Mouse (Mus musculus): ENCODE measurements around the gene Snx11. TPM values are rescaled to one million over a fixed set of nuclear protein-coding genes. Genes with fewer than 3 reads are reported as not detected.

The Snx11 gene
- total and polyA plus RNA-seq, 2 experiments from 2014 or later, result 38.9 to 61.9 TPM

GRCm38 (mm10) chr11:96805606-96806005 is 28.2 kb upstream of the Snx11 start:
- H3K4me2 ChIP-seq (ENCODE audit: low read depth, low read length, poor library complexity, severe bottlenecking), result no peak overlapping the region
- no peak for TF ChIP-seq CTCF (IDR thresholded peaks at IDR 0.05)
- ATAC-seq (ENCODE audit: low FRiP score), result no peak

GRCm38 (mm10) chr11:96799511-96799910 is 22.2 kb upstream of the Snx11 start:
- no peak for ATAC-seq (ENCODE audit: low FRiP score)
- 90% methylated on average over 2 of the region's 2 CpGs for WGBS
- peaks cover 9% of the 10 kb centered on the region for H3K36me3 ChIP-seq (ENCODE audit: insufficient read depth, low read length)

More at GRCm38 (mm10) chr11:96805606-96806005, 28.2 kb upstream of the Snx11 start:
- H3K4me1 ChIP-seq (ENCODE audit: insufficient read depth, low read length), result no peaks in the 10 kb centered on the region
- H3K4me3 ChIP-seq (ENCODE audit: low read depth, low read length), result no peak overlapping the region
- WGBS, result 86% methylated on average over 5 of the region's 5 CpGs
- no peaks in the 10 kb centered on the region for H3K9me3 ChIP-seq (ENCODE audit: low read length)
- H3K27me3 ChIP-seq (ENCODE audit: insufficient read depth, low read length), result no peaks in the 10 kb centered on the region
- H3K36me3 ChIP-seq (ENCODE audit: insufficient read depth, low read length), result peaks cover 40% of the 10 kb centered on the region
- no peak overlapping the region for H3K27ac ChIP-seq (ENCODE audit: low read depth, low read length)
- no peak overlapping the region for H3K9ac ChIP-seq (replicated peaks; ENCODE audit: low read length, poor library complexity, severe bottlenecking)
- DNase-seq (ENCODE audit: low spot score), result no peak

GRCm38 (mm10) chr11:96796586-96796985 is 19.2 kb upstream of the Snx11 start:
- 64% methylated on average over 1 of the region's 1 CpGs for WGBS

More at GRCm38 (mm10) chr11:96799511-96799910, 22.2 kb upstream of the Snx11 start:
- no peaks in the 10 kb centered on the region for H3K27me3 ChIP-seq (ENCODE audit: insufficient read depth, low read length)
- H3K27ac ChIP-seq (ENCODE audit: low read depth, low read length), result no peak overlapping the region
- no peak overlapping the region for H3K9ac ChIP-seq (replicated peaks; ENCODE audit: low read length, poor library complexity, severe bottlenecking)
- H3K4me3 ChIP-seq (ENCODE audit: low read depth, low read length), result no peak overlapping the region
- H3K9me3 ChIP-seq (ENCODE audit: low read length), result no peaks in the 10 kb centered on the region
- TF ChIP-seq CTCF (IDR thresholded peaks at IDR 0.05), result no peak
- H3K4me2 ChIP-seq (ENCODE audit: low read depth, low read length, poor library complexity, severe bottlenecking), result no peak overlapping the region
- H3K4me1 ChIP-seq (ENCODE audit: insufficient read depth, low read length), result no peaks in the 10 kb centered on the region
- DNase-seq (ENCODE audit: low spot score), result no peak

GRCm38 (mm10) chr11:96796081-96796480 is 18.7 kb upstream of the Snx11 start:
- Histone ChIP-seq H3K9me3 (ENCODE audit: low read length) (no peaks in the 10 kb centered on the region), H3K4me1 (ENCODE audit: insufficient read depth, low read length) (no peaks in the 10 kb centered on the region), H3K36me3 (ENCODE audit: insufficient read depth, low read length) (no peaks in the 10 kb centered on the region), H3K9ac (replicated peaks; ENCODE audit: low read length, poor library complexity, severe bottlenecking) (no peak overlapping the region), H3K4me3 (ENCODE audit: low read depth, low read length) (no peak overlapping the region), H3K27ac (ENCODE audit: low read depth, low read length) (no peak overlapping the region), H3K27me3 (ENCODE audit: insufficient read depth, low read length) (no peaks in the 10 kb centered on the region), H3K4me2 (ENCODE audit: low read depth, low read length, poor library complexity, severe bottlenecking) (no peak overlapping the region)
- ATAC-seq (ENCODE audit: low FRiP score) (no peak), DNase-seq (ENCODE audit: low spot score) (no peak)
- 98% methylated on average over 2 of the region's 2 CpGs for WGBS
- TF ChIP-seq CTCF (IDR thresholded peaks at IDR 0.05), result no peak

More at GRCm38 (mm10) chr11:96796586-96796985, 19.2 kb upstream of the Snx11 start:
- Histone ChIP-seq H3K27me3 (ENCODE audit: insufficient read depth, low read length) (no peaks in the 10 kb centered on the region), H3K4me2 (ENCODE audit: low read depth, low read length, poor library complexity, severe bottlenecking) (no peak overlapping the region), H3K9me3 (ENCODE audit: low read length) (no peaks in the 10 kb centered on the region), H3K27ac (ENCODE audit: low read depth, low read length) (no peak overlapping the region), H3K36me3 (ENCODE audit: insufficient read depth, low read length) (no peaks in the 10 kb centered on the region), H3K4me1 (ENCODE audit: insufficient read depth, low read length) (no peaks in the 10 kb centered on the region), H3K9ac (replicated peaks; ENCODE audit: low read length, poor library complexity, severe bottlenecking) (no peak overlapping the region), H3K4me3 (ENCODE audit: low read depth, low read length) (no peak overlapping the region)
- ATAC-seq (ENCODE audit: low FRiP score) (no peak), DNase-seq (ENCODE audit: low spot score) (peak; percentile 40)
- TF ChIP-seq CTCF (IDR thresholded peaks at IDR 0.05), result peak; percentile 69

GRCm38 (mm10) chr11:96795491-96795890 is 18.1 kb upstream of the Snx11 start:
- no peaks in the 10 kb centered on the region for H3K9me3 ChIP-seq (ENCODE audit: low read length)
- H3K9ac ChIP-seq (replicated peaks; ENCODE audit: low read length, poor library complexity, severe bottlenecking), result no peak overlapping the region
- no peak for TF ChIP-seq CTCF (IDR thresholded peaks at IDR 0.05)
- H3K27me3 ChIP-seq (ENCODE audit: insufficient read depth, low read length), result no peaks in the 10 kb centered on the region
- DNase-seq (ENCODE audit: low spot score), result no peak
- WGBS, result 99% methylated on average over 13 of the region's 13 CpGs
- H3K4me3 ChIP-seq (ENCODE audit: low read depth, low read length), result no peak overlapping the region
- no peak for ATAC-seq (ENCODE audit: low FRiP score)
- no peak overlapping the region for H3K27ac ChIP-seq (ENCODE audit: low read depth, low read length)
- peaks cover 6% of the 10 kb centered on the region; the same call in 1 of the 2 replicates for H3K4me1 ChIP-seq (ENCODE audit: insufficient read depth, low read length)
- no peak overlapping the region for H3K4me2 ChIP-seq (ENCODE audit: low read depth, low read length, poor library complexity, severe bottlenecking)
- no peaks in the 10 kb centered on the region for H3K36me3 ChIP-seq (ENCODE audit: insufficient read depth, low read length)

GRCm38 (mm10) chr11:96790681-96791080 is 13.3 kb upstream of the Snx11 start:
- Histone ChIP-seq H3K9ac (replicated peaks; ENCODE audit: low read length, poor library complexity, severe bottlenecking) (no peak overlapping the region), H3K36me3 (ENCODE audit: insufficient read depth, low read length) (no peaks in the 10 kb centered on the region), H3K4me1 (ENCODE audit: insufficient read depth, low read length) (peaks cover 14% of the 10 kb centered on the region; the same call in 1 of the 2 replicates), H3K27ac (ENCODE audit: low read depth, low read length) (no peak overlapping the region), H3K9me3 (ENCODE audit: low read length) (no peaks in the 10 kb centered on the region), H3K27me3 (ENCODE audit: insufficient read depth, low read length) (no peaks in the 10 kb centered on the region), H3K4me2 (ENCODE audit: low read depth, low read length, poor library complexity, severe bottlenecking) (peak overlapping the region; percentile 86; the same call in 1 of the 2 replicates), H3K4me3 (ENCODE audit: low read depth, low read length) (peak overlapping the region; percentile 94; the same call in 1 of the 2 replicates)
- WGBS, result 8% methylated on average over 1 of the region's 1 CpGs
- no peak for TF ChIP-seq CTCF (IDR thresholded peaks at IDR 0.05)
- DNase-seq (ENCODE audit: low spot score), result no peak
- no peak for ATAC-seq (ENCODE audit: low FRiP score)
